Mouse (Mus musculus): ENCODE data around the gene Apcs. TPM values are rescaled to one million over a fixed set of nuclear protein-coding genes. Genes with fewer than 3 reads are reported as not detected.

Gene Apcs
- polyA plus RNA-seq, 1 experiment = not detected

GRCm38 (mm10) chr1:172848171-172848570, 46.7 kb downstream of the Apcs start:
- no peak overlapping the region for H3K27ac ChIP-seq (ENCODE audit: control insufficient read depth, insufficient read depth, low read depth, low read length)
- TF ChIP-seq POLR2A (IDR thresholded peaks at IDR 0.05; ENCODE audit: control insufficient read depth, low read depth, low read length) = no peak
- no peak for TF ChIP-seq CTCF (IDR thresholded peaks at IDR 0.05; ENCODE audit: control insufficient read depth, insufficient read depth, insufficient replicate concordance, low read depth, low read length)
- no peaks in the 10 kb centered on the region for H3K4me1 ChIP-seq (ENCODE audit: control insufficient read depth, insufficient read depth, low read length)
- no peaks in the 10 kb centered on the region for H3K36me3 ChIP-seq (ENCODE audit: control insufficient read depth, insufficient read depth, low read length)
- H3K4me3 ChIP-seq (ENCODE audit: control insufficient read depth, low read depth, low read length) = no peak overlapping the region
- no peaks in the 10 kb centered on the region for H3K27me3 ChIP-seq (ENCODE audit: control insufficient read depth, insufficient read depth, low read length)

DNA sequence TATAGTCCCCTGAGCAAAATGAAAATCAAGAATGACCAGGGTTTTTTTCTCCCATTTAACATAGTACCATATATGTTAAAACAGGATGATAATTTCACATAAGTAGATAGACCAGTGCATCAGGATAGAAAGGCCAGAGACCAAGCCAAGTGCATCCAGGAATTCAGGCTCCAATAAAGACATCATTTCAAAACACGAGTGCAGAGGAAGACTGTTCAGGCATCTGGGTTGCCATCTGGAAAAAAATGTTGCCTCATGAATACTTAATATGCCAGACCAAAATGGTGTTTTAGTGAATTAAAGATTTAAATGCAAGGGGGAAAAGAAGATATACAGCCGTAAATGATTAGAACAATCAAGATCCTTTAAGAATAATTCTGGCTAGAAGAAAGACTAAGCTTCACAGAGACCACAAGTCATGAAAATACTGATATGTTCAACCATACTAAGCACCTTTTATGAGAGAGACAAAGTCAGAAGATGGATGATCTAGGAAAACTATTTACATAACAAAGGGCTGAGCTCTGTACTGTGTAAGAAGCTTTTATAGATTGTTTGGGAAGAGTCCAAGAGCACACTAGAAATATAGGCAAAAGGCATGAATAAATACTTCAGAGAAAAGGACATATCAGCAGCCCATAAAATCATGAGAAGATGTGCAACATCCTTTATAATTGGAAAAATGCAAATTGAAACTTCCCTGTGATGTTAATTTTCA, 47.6 kb downstream of the Apcs start:
- H3K27me3 ChIP-seq (ENCODE audit: control insufficient read depth, insufficient read depth, low read length) = no peaks in the 10 kb centered on the region
- H3K4me1 ChIP-seq (ENCODE audit: control insufficient read depth, insufficient read depth, low read length) = no peaks in the 10 kb centered on the region
- H3K27ac ChIP-seq (ENCODE audit: control insufficient read depth, insufficient read depth, low read depth, low read length) = no peak overlapping the region
- H3K36me3 ChIP-seq (ENCODE audit: control insufficient read depth, insufficient read depth, low read length) = no peaks in the 10 kb centered on the region
- no peak overlapping the region for H3K4me3 ChIP-seq (ENCODE audit: control insufficient read depth, low read depth, low read length)
- no peak for TF ChIP-seq CTCF (IDR thresholded peaks at IDR 0.05; ENCODE audit: control insufficient read depth, insufficient read depth, insufficient replicate concordance, low read depth, low read length)
- no peak for TF ChIP-seq POLR2A (IDR thresholded peaks at IDR 0.05; ENCODE audit: control insufficient read depth, low read depth, low read length)

Other genes starting within 250 kb of the Apcs start
- gene Crp, start 197.0 kb downstream of the Apcs start, polyA plus RNA-seq (2012; rRNA removed) = 0.26 and 0.46 TPM in 2 replicates
- gene Olfr16, start 55.4 kb upstream of the Apcs start, polyA plus RNA-seq (2012; rRNA removed) = 0.05 and 0.22 TPM in 2 replicates
- gene Olfr1408, start 242.3 kb upstream of the Apcs start, polyA plus RNA-seq (2012; rRNA removed) = not detected in 2 replicates